Mouse (Mus musculus) CH12.LX (cell line): ENCODE data around the gene March9. TPM values are rescaled to one million over a fixed set of nuclear protein-coding genes. Genes with fewer than 3 reads are reported as not detected.

Experiments used
- DNase-seq: peaks from one replicate; pipeline ENCODE4 v3.0.0-alpha.2; 2013; ENCODE audit errors: extremely low read depth
- H3K27ac ChIP-seq: 2 replicates; pipeline ENCODE4 v1.5.1; 2012; ENCODE audit warnings: low read depth, mild to moderate bottlenecking, control low read depth, moderate library complexity; ENCODE audit not compliant: insufficient read depth
- H3K27me3 ChIP-seq: replicated peaks from 2 replicates; pipeline ENCODE3; 2012; ENCODE audit warnings: inconsistent platforms
- H3K36me3 ChIP-seq, 2 experiments: replicated peaks in 1 of 2; 2 replicates each; pipeline versions ENCODE3 to v1.6.1; 2012; ENCODE audit warnings: inconsistent platforms in 1 of 2, low read length in 1 of 2, mild to moderate bottlenecking in 1 of 2, mixed read lengths in 1 of 2, moderate library complexity in 1 of 2; ENCODE audit not compliant: control insufficient read depth in 1 of 2, insufficient read depth in 1 of 2
- H3K4me1 ChIP-seq, 2 experiments: 2 replicates each; pipeline ENCODE4 v1.6.1; 2012; ENCODE audit warnings: inconsistent platforms in 1 of 2, moderate library complexity in 1 of 2; ENCODE audit not compliant: insufficient read depth in 2 of 2, control insufficient read depth in 1 of 2
- H3K4me2 ChIP-seq: 2 replicates; pipeline ENCODE4 v1.6.1; 2012; ENCODE audit warnings: low read depth, mild to moderate bottlenecking, control low read depth; ENCODE audit not compliant: poor library complexity, insufficient read depth, severe bottlenecking
- H3K4me3 ChIP-seq, 3 experiments: fragments of 150-350 bp in 1 of 3; sonication (generic) in 1 of 3; replicated peaks in 1 of 3; 2 replicates each; pipeline versions ENCODE3 to v1.5.1; 2011 to 2012; ENCODE audit warnings: low read depth in 2 of 3, low read length in 2 of 3, mild to moderate bottlenecking in 2 of 3, moderate library complexity in 2 of 3, control low read depth in 1 of 3, improper control_type of control experiment in 1 of 3, inconsistent platforms in 1 of 3, mixed read lengths in 1 of 3; ENCODE audit not compliant: poor library complexity in 1 of 3
- H3K79me2 ChIP-seq: replicated peaks from 2 replicates; pipeline ENCODE4 v1.6.1; 2012; ENCODE audit warnings: mild to moderate bottlenecking, moderate library complexity; ENCODE audit not compliant: control insufficient read depth, poor library complexity, insufficient read depth, severe bottlenecking; ENCODE audit errors: extremely low read depth
- H3K9ac ChIP-seq: 2 replicates; pipeline ENCODE4 v1.6.1; 2012; ENCODE audit warnings: low read depth, mild to moderate bottlenecking, control low read depth, moderate library complexity; ENCODE audit not compliant: insufficient read depth
- H3K9me3 ChIP-seq: replicated peaks from 2 replicates; pipeline ENCODE3; 2012; ENCODE audit warnings: low read length, inconsistent platforms, mixed read lengths
- BHLHE40 ChIP-seq: IDR thresholded peaks from 2 replicates; pipeline ENCODE4 v1.6.1; 2011; ENCODE audit warnings: mild to moderate bottlenecking, low read depth, low read length, improper control_type of control experiment
- CHD2 ChIP-seq: IDR thresholded peaks from 2 replicates; pipeline ENCODE4 v1.6.1; 2011; ENCODE audit warnings: low read length, improper control_type of control experiment
- CTCF ChIP-seq, 2 experiments: IDR thresholded peaks in 1 of 2; conservative IDR thresholded peaks in 1 of 2; 2 replicates each; pipeline ENCODE4 v1.5.1; 2011 to 2012; ENCODE audit warnings: low read depth in 2 of 2, low read length in 2 of 2, improper control_type of control experiment in 1 of 2, inconsistent platforms in 1 of 2, mild to moderate bottlenecking in 1 of 2, moderate library complexity in 1 of 2
- ELF1 ChIP-seq: IDR thresholded peaks from 2 replicates; pipeline ENCODE4 v1.6.1; 2014; ENCODE audit warnings: low read depth, mild to moderate bottlenecking, inconsistent platforms, low read length, improper control_type of control experiment
- ETS1 ChIP-seq: conservative IDR thresholded peaks from 2 replicates; pipeline ENCODE4 v1.6.1; 2012; ENCODE audit warnings: low read depth, mild to moderate bottlenecking, inconsistent platforms, low read length, improper control_type of control experiment, moderate library complexity
- GABPA ChIP-seq: IDR thresholded peaks from 2 replicates; pipeline ENCODE4 v1.6.1; 2012; ENCODE audit warnings: low read depth, low read length, improper control_type of control experiment, inconsistent platforms; ENCODE audit not compliant: insufficient replicate concordance
- JUND ChIP-seq: conservative IDR thresholded peaks from 2 replicates; pipeline ENCODE4 v1.6.1; 2011; ENCODE audit warnings: low read depth, low read length, improper control_type of control experiment
- MEF2A ChIP-seq: IDR thresholded peaks from 2 replicates; pipeline ENCODE4 v1.6.1; 2014; ENCODE audit warnings: low read depth, mild to moderate bottlenecking, inconsistent platforms, low read length, improper control_type of control experiment, borderline replicate concordance
- MYC ChIP-seq: IDR thresholded peaks from 2 replicates; pipeline ENCODE4 v1.6.1; 2011; ENCODE audit warnings: low read depth, mild to moderate bottlenecking, improper control_type of control experiment, low read length
- NELFE ChIP-seq: IDR thresholded peaks from 2 replicates; pipeline ENCODE4 v1.6.1; 2011; ENCODE audit warnings: low read depth, low read length, improper control_type of control experiment
- PAX5 ChIP-seq: IDR thresholded peaks from 2 replicates; pipeline ENCODE4 v1.6.1; 2012; ENCODE audit warnings: low read length, inconsistent platforms, mixed read lengths
- POLR2A ChIP-seq: IDR thresholded peaks from 2 replicates; pipeline ENCODE4 v1.6.1; 2011; ENCODE audit warnings: low read depth, mild to moderate bottlenecking, improper control_type of control experiment, low read length
- POLR2AphosphoS2 ChIP-seq: IDR thresholded peaks from 2 replicates; pipeline ENCODE4 v1.6.1; 2011; ENCODE audit warnings: low read depth, low read length, improper control_type of control experiment
- RAD21 ChIP-seq: IDR thresholded peaks from 2 replicates; pipeline ENCODE4 v1.6.1; 2011; ENCODE audit warnings: low read depth, mild to moderate bottlenecking, low read length, improper control_type of control experiment, moderate library complexity
- RCOR1 ChIP-seq: conservative IDR thresholded peaks from 2 replicates; pipeline ENCODE4 v1.6.1; 2012; ENCODE audit warnings: low read depth, mild to moderate bottlenecking, inconsistent platforms, low read length, improper control_type of control experiment
- SIN3A ChIP-seq: IDR thresholded peaks from 2 replicates; pipeline ENCODE4 v1.6.1; 2012; ENCODE audit warnings: low read length, improper control_type of control experiment, inconsistent platforms
- TBP ChIP-seq: conservative IDR thresholded peaks from 2 replicates; pipeline ENCODE4 v1.6.1; 2011; ENCODE audit warnings: low read depth, low read length, improper control_type of control experiment
- TCF12 ChIP-seq: IDR thresholded peaks from 2 replicates; pipeline ENCODE4 v1.6.1; 2014; ENCODE audit warnings: low read depth, mild to moderate bottlenecking, inconsistent platforms, low read length, improper control_type of control experiment
- UBTF ChIP-seq: IDR thresholded peaks from 2 replicates; pipeline ENCODE4 v1.6.1; 2012; ENCODE audit warnings: low read depth, mild to moderate bottlenecking, inconsistent platforms, low read length, improper control_type of control experiment, moderate library complexity
- USF1 ChIP-seq: IDR thresholded peaks from 2 replicates; pipeline ENCODE4 v1.6.1; 2014; ENCODE audit warnings: low read depth, mild to moderate bottlenecking, inconsistent platforms, low read length, improper control_type of control experiment
- ZC3H11A ChIP-seq: IDR thresholded peaks from 2 replicates; pipeline ENCODE4 v1.6.1; 2012; ENCODE audit warnings: low read depth, mild to moderate bottlenecking, inconsistent platforms, low read length, improper control_type of control experiment
- ZKSCAN1 ChIP-seq: IDR thresholded peaks from 2 replicates; pipeline ENCODE4 v1.6.1; 2012; ENCODE audit warnings: low read depth, inconsistent platforms, low read length, improper control_type of control experiment, borderline replicate concordance
- ZMIZ1 ChIP-seq: IDR thresholded peaks from 2 replicates; pipeline ENCODE4 v1.6.1; 2012; ENCODE audit warnings: low read depth, mild to moderate bottlenecking, inconsistent platforms, low read length, improper control_type of control experiment
- ZNF384 ChIP-seq: IDR thresholded peaks from 2 replicates; pipeline ENCODE4 v1.6.1; 2012; ENCODE audit warnings: low read depth, low read length, improper control_type of control experiment, inconsistent platforms
- dilution Hi-C: fragments of 300-500 bp; cut with MboI; formaldehyde crosslinking; loops from 2 replicates; pipeline ENCODE4 v1.14.3; 2020; ENCODE audit warnings: low sequenced_read_pairs; ENCODE audit not compliant: extremely low pct_unique_long_range_greater_than_20kb, extremely low pct_ligation_motif_present
- in situ Hi-C: fragments of 300-500 bp; cut with MboI; formaldehyde crosslinking; loops from 3 replicates; pipeline ENCODE4 v1.14.3; 2019; ENCODE audit warnings: low sequenced_read_pairs, low pct_ligation_motif_present, low pct_unique_long_range_greater_than_20kb, mixed read lengths
- polyA plus RNA-seq: library from polyadenylated mRNA; unstranded; fragments of >175 nt; gene quantifications from 2 replicates; pipeline ENCODE4 v1.2.1, GENCODE M21; 2012; ENCODE audit warnings: low read depth; ENCODE audit not compliant: insufficient read length
- total RNA-seq, 2 experiments: library from RNA; depleted of rRNA; stranded (reverse); fragments of 300-350 nt in 1 of 2; fragments of >200 nt in 1 of 2; gene quantifications; 2 replicates each; pipeline ENCODE4 v1.2.3; 2012 to 2014

March9 gene
- total and polyA plus RNA-seq, 3 experiments: 0.68 to 3.4 (median 1.0) TPM

- no peak for TF ChIP-seq TCF12
- TF ChIP-seq UBTF: no peak
- no peak for TF ChIP-seq RAD21
- no peak for TF ChIP-seq ZC3H11A
- TF ChIP-seq MEF2A: no peak
- no peak for TF ChIP-seq CHD2
- TF ChIP-seq TBP: no peak
- no peak for TF ChIP-seq PAX5
- TF ChIP-seq BHLHE40: no peak
- no peak for TF ChIP-seq ZNF384
- no peak for TF ChIP-seq JUND
- TF ChIP-seq SIN3A: no peak
- no peak for TF ChIP-seq USF1
- TF ChIP-seq GABPA: no peak
- no peak for TF ChIP-seq ELF1
- TF ChIP-seq MYC: no peak
- TF ChIP-seq POLR2A: no peak
- TF ChIP-seq ZMIZ1: no peak
- TF ChIP-seq RCOR1: no peak
- TF ChIP-seq CTCF (conservative IDR thresholded peaks at IDR 0.05 in 1 of 2, IDR thresholded peaks at IDR 0.05 in 1 of 2; ENCODE audit: low read depth in 2 of 2, low read length in 2 of 2): no peak
- Histone ChIP-seq H3K27me3 (no peaks in the 10 kb centered on the region), H3K9me3 (peaks cover 11% of the 10 kb centered on the region), H3K27ac (no peak overlapping the region), H3K4me1 (peaks cover 0 to 6% of the 10 kb centered on the region in 2 experiments; a peak in 2 of 4 replicates), H3K4me2 (no peak overlapping the region), H3K4me3 (no peak overlapping the region), H3K9ac (no peak overlapping the region), H3K79me2 (no peaks in the 10 kb centered on the region), H3K36me3 (peaks cover 74 to 97% of the 10 kb centered on the region in 2 experiments)
- dilution Hi-C loops (no loop called here), in situ Hi-C loops (no loop called here)
- no peak for DNase-seq
Measured at GRCm38 (mm10) chr10:127092742-127093141, 32.8 kb upstream of the March9 start.

- no peak overlapping the region for H3K27ac ChIP-seq
- no peak overlapping the region for H3K4me3 ChIP-seq
- no peaks in the 10 kb centered on the region for H3K79me2 ChIP-seq
- in situ Hi-C loops (no loop called here), dilution Hi-C loops (no loop called here)
- peaks cover 11% of the 10 kb centered on the region for H3K9me3 ChIP-seq
- TF ChIP-seq TCF12: no peak
- no peak for TF ChIP-seq TBP
- no peak for TF ChIP-seq ZKSCAN1
- TF ChIP-seq POLR2AphosphoS2: no peak
- TF ChIP-seq PAX5: no peak
- no peak for TF ChIP-seq CTCF (conservative IDR thresholded peaks at IDR 0.05 in 1 of 2, IDR thresholded peaks at IDR 0.05 in 1 of 2; ENCODE audit: low read depth in 2 of 2, low read length in 2 of 2)
- no peak for TF ChIP-seq ETS1
- no peak for TF ChIP-seq NELFE
- H3K27me3 ChIP-seq: no peaks in the 10 kb centered on the region
- H3K36me3 ChIP-seq: peaks cover 76 to 98% of the 10 kb centered on the region in 2 experiments
- no peaks in the 10 kb centered on the region for H3K4me1 ChIP-seq
- no peak overlapping the region for H3K9ac ChIP-seq
- H3K4me2 ChIP-seq: no peak overlapping the region
- DNase-seq: no peak
Measured at GRCm38 (mm10) chr10:127091507-127092396, 31.8 kb upstream of the March9 start.
